Mouse (Mus musculus) layer of hippocampus, adult 2 months (tissue): Measurements from ENCODE around the gene Map7d1. TPM values are rescaled to one million over a fixed set of nuclear protein-coding genes. Genes with fewer than 3 reads are reported as not detected.

Experiments
- DNase-seq, 2 experiments: peaks; one replicate each; pipeline ENCODE4 v3.0.0; 2022; ENCODE audit warnings: low spot score in 2 of 2
- H3K27ac ChIP-seq: fragments of 200-600 bp; 2 replicates; pipeline ENCODE4 v1.8.1; 2022
- H3K4me3 ChIP-seq: fragments of 200-600 bp; 2 replicates; pipeline ENCODE4 v1.8.1; 2022; ENCODE audit warnings: mild to moderate bottlenecking
- CTCF ChIP-seq: fragments of 200-600 bp; conservative IDR thresholded peaks from 2 replicates; pipeline ENCODE4 v1.8.1; 2022; ENCODE audit warnings: antibody characterized with exemption, mild to moderate bottlenecking, moderate library complexity
- total RNA-seq, 2 experiments: library from RNA; stranded (reverse); gene quantifications; 2 replicates each; pipeline ENCODE4 v1.2.3; 2021

Map7d1 gene
- total RNA-seq, 2 experiments from 2014 or later = 246 to 249 TPM

DNA sequence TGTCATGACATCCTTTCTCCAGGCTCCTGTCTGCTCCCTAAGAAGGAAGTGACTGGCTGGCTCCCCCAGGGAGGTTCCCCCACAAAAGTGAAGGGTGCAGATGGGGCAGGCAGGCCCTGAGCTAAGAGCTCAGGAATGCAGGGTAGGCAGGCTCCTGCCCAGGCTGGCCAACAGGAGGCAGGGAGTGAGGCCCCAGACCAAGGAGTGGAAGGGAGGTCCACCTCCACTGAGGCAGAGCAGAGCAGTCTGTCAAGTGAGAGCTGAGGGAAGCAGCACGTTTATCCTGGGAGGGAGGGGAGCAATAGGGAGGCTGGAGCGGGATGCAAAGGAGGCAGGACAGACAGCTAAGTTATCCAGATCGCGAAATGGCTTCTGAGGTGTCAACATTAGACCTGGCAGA, 5.5 kb downstream of the Map7d1 start:
- no peak for TF ChIP-seq CTCF
- Histone ChIP-seq H3K27ac (peak overlapping the region; percentile 100), H3K4me3 (no peak overlapping the region)
- DNase-seq = no peak

- DNase-seq = no peak
- no peak for TF ChIP-seq CTCF
- H3K4me3 ChIP-seq = no peak overlapping the region; the same call in 1 of the 2 replicates
- H3K27ac ChIP-seq = peak overlapping the region; percentile 77
Measured at GRCm38 (mm10) chr4:126248261-126248868, 7.8 kb downstream of the Map7d1 start.

GRCm38 (mm10) chr4:126246202-126246889, 9.8 kb downstream of the Map7d1 start:
- Histone ChIP-seq H3K4me3 (no peak overlapping the region), H3K27ac (peak overlapping the region; percentile 77)
- no peak for DNase-seq
- no peak for TF ChIP-seq CTCF

GRCm38 (mm10) chr4:126242510-126242909, 13.6 kb downstream of the Map7d1 start:
- Histone ChIP-seq H3K27ac (peak overlapping the region; percentile 39; the same call in 1 of the 2 replicates), H3K4me3 (no peak overlapping the region)
- TF ChIP-seq CTCF = no peak
- DNase-seq = no peak

DNA sequence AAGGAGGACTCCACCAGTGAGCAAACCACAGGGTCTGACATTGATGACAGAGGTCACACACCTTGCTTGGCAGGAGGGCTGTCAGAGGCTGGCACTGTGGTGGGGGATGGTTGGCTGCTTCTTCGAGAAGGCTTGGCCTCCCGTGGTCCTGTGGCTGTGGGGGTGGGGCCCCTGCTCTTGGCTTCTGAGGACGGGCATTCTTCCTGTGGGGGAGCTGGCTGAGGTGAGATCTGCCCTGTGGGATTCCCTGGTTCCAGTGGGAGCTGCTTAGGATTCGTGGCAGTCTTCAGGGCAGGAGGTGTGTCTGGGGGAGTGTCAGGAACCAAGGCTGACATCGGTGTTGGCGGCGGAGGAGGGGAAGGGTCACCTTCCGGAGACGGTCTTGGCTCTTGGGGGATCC, 14.2 kb downstream of the Map7d1 start:
- DNase-seq = no peak
- Histone ChIP-seq H3K4me3 (no peak overlapping the region), H3K27ac (no peak overlapping the region)
- TF ChIP-seq CTCF = no peak

DNA sequence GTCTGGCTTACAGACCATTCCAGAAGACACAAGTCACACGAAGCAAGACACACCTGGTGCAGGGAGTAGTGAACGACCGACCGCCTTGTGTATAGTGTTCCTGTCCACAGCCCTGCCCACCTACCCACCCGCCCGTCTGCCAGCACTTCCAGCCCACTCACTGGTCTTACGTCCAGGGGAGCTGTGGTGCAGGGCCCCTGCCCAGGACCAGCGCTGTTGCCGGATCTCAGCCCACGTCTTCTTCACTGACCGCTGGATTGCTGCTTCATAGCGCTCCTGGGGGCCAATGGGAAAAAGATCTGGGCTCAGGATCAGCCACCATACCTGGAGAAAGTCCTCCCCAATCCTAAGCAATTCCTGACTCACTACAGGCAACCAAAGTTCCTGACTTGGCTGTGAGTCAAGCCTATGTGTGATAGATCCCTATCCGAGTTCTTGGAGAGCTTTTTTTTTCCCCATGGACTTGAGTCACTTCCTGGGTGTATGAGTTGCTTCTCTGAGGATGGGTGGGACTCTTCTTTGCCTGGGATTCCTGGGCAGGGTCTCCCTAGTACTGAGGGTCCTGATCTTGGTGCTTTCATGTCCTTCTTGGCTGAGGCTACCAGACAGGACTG, 16.2 kb downstream of the Map7d1 start:
- no peak for TF ChIP-seq CTCF
- Histone ChIP-seq H3K27ac (peak overlapping the region; percentile 89; the same call in 1 of the 2 replicates), H3K4me3 (no peak overlapping the region)
- no peak for DNase-seq

DNA sequence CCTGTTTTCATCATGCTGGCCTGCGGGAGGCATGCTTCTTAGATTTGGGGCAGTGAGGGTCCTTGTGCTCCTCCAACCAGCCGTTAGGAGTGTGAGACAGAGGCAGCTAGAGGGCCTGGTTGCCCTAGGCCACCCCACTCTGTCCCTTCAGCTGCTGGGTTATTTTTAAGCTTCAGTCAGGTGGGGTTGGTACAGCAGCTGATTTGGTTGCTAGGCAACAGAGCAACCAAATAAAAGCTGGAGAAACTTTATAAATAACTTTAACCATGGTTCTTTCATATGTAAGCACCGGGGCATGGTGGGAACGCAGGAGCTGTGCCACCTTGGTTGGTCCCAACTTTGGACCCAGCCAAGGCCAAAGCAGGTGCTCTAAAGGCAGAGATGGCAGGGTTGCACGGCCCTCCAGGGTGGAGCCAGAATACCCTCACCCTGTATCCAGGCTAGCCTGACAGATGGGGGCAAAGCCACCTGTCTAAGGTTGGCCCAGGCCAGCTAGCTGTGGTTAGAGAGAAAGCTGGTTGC, 18.4 kb downstream of the Map7d1 start:
- peak; percentile 16 for TF ChIP-seq CTCF
- no peak for DNase-seq
- Histone ChIP-seq H3K27ac (peak overlapping the region; percentile 89), H3K4me3 (no peak overlapping the region; the same call in 1 of the 2 replicates)

- H3K27ac ChIP-seq = peak overlapping the region; percentile 89
- H3K4me3 ChIP-seq = no peak overlapping the region
- no peak for TF ChIP-seq CTCF
- DNase-seq = no peak
Measured at GRCm38 (mm10) chr4:126236467-126237280, 19.5 kb downstream of the Map7d1 start.

GRCm38 (mm10) chr4:126235191-126235590, 21.0 kb downstream of the Map7d1 start:
- DNase-seq = no peak
- Histone ChIP-seq H3K4me3 (no peak overlapping the region), H3K27ac (no peak overlapping the region; the same call in 1 of the 2 replicates)
- TF ChIP-seq CTCF = no peak

- DNase-seq = no peak
- no peak overlapping the region for H3K4me3 ChIP-seq
- TF ChIP-seq CTCF = no peak
- peak overlapping the region; percentile 6; the same call in 1 of the 2 replicates for H3K27ac ChIP-seq
Measured at GRCm38 (mm10) chr4:126234496-126235175, 21.5 kb downstream of the Map7d1 start.

DNA sequence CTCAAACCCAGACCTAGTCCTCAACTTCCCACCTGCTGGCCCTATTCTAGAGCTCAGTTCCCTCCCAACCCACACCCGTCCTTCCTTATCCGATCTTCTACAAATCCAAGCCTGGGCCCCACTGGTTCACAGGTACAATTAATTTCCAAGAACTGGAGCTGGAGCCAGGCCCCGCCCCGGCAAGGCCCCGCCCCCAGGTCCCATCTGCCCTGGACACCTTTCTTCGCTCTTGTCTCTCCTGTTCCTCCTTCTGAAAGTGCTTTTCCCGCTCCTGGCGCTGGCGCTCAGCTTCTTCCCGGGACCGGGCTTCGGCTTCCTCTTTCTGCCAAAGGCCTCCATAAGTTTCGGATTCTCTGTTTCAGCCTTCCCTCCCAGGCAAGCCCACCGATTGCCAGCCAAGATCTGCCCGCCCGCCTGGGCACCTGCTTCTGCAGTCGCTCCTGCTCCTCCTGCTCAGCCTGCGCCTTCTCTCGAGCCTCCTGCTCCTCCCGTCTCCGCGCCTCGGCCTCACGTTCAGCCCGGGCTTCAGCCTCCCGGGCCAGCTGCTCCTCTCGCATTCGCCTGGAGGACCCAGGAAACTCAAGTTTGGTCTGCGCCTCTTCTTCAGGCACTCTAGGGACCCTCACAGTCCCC, 22.4 kb downstream of the Map7d1 start:
- TF ChIP-seq CTCF = no peak
- peak overlapping the region; percentile 6 for H3K27ac ChIP-seq

GRCm38 (mm10) chr4:126229900-126230299, 26.2 kb downstream of the Map7d1 start:
- no peak overlapping the region for H3K27ac ChIP-seq
- no peak for DNase-seq
- H3K4me3 ChIP-seq = no peak overlapping the region
- TF ChIP-seq CTCF = no peak

More for the DNA sequence above, 22.4 kb downstream of the Map7d1 start:
- DNase-seq = no peak
- H3K4me3 ChIP-seq = no peak overlapping the region
